Mouse (Mus musculus) CD4-positive helper T cell, adult 2 months (primary cell): ENCODE data around the gene Uchl1.

Experiments
- DNase-seq: peaks from one replicate; pipeline ENCODE4 v3.0.0-alpha.2; 2012; ENCODE audit warnings: low read depth, missing footprints, low spot score

Gene Uchl1

GRCm38 (mm10) chr5:66710445-66711019 is 34.6 kb downstream of the Uchl1 start:
- DNase-seq, result no peak

- DNase-seq, result no peak
Measured at GRCm38 (mm10) chr5:66712801-66713200, 36.9 kb downstream of the Uchl1 start.

- no peak for DNase-seq
Measured at GRCm38 (mm10) chr5:66715498-66715931, 39.6 kb downstream of the Uchl1 start.

- no peak for DNase-seq
Measured at GRCm38 (mm10) chr5:66717931-66718330, 42.0 kb downstream of the Uchl1 start.

- no peak for DNase-seq
Measured at GRCm38 (mm10) chr5:66718413-66718812, 42.5 kb downstream of the Uchl1 start.

GRCm38 (mm10) chr5:66718880-66719279 is 43.0 kb downstream of the Uchl1 start:
- no peak for DNase-seq

GRCm38 (mm10) chr5:66720921-66721320 is 45.0 kb downstream of the Uchl1 start:
- DNase-seq, result no peak

- DNase-seq, result no peak
Measured at GRCm38 (mm10) chr5:66722586-66722985, 46.7 kb downstream of the Uchl1 start.

GRCm38 (mm10) chr5:66723037-66723436 is 47.1 kb downstream of the Uchl1 start:
- DNase-seq, result no peak

GRCm38 (mm10) chr5:66723626-66724025 is 47.7 kb downstream of the Uchl1 start:
- no peak for DNase-seq

- DNase-seq, result no peak
Measured at GRCm38 (mm10) chr5:66729306-66729705, 53.4 kb downstream of the Uchl1 start.

GRCm38 (mm10) chr5:66730621-66731301 is 54.9 kb downstream of the Uchl1 start:
- no peak for DNase-seq

GRCm38 (mm10) chr5:66731302-66731697 is 55.4 kb downstream of the Uchl1 start:
- DNase-seq, result no peak

- DNase-seq, result no peak
Measured at GRCm38 (mm10) chr5:66733556-66733955, 57.7 kb downstream of the Uchl1 start.
